Mouse (Mus musculus): Measurements from ENCODE around the gene Prl2c3. TPM values are rescaled to one million over a fixed set of nuclear protein-coding genes. Genes with fewer than 3 reads are reported as not detected.
"Not testable (repeated sequence)": the region's sequence is repeated elsewhere in the genome, so short reads cannot be mapped to it uniquely, and the experiment has no call there.

Prl2c3 gene
- polyA plus RNA-seq (2015; fragmentation: Nextera tagmentation; extraction: Ambion mirVana) = not detected in 2 replicates

- ATAC-seq (replicated peaks) = not testable (repeated sequence)
These were observed at the start of gene Prl2c3 for GRCm38 (mm10) chr13:12799979-12800378. Gene Prl2c3, minus strand, starts transcription at chr13:12800079.

GRCm38 (mm10) chr13:12848254-12848653 is 48.4 kb upstream of the Prl2c3 start:
- peak; percentile 48; the same call in 1 of the 2 replicates for ATAC-seq (replicated peaks)
- H3K27me3 ChIP-seq; H3K4me2 ChIP-seq (replicated peaks); H3K9ac ChIP-seq (replicated peaks); H3K36me3 ChIP-seq; H3K27ac ChIP-seq (replicated peaks); H3K4me3 ChIP-seq; H3K4me1 ChIP-seq: not testable (repeated sequence)
- WGBS = 77% methylated on average over 4 of the region's 4 CpGs
- H3K9me3 ChIP-seq = peaks cover 41% of the 10 kb centered on the region

More at GRCm38 (mm10) chr13:12799979-12800378, at the start of gene Prl2c3:
- H3K27me3 ChIP-seq; H3K4me2 ChIP-seq (replicated peaks); H3K9ac ChIP-seq (replicated peaks); H3K4me1 ChIP-seq; H3K4me3 ChIP-seq; H3K27ac ChIP-seq (replicated peaks); H3K36me3 ChIP-seq: not testable (repeated sequence)
- 67% methylated on average over 3 of the region's 3 CpGs for WGBS
- peaks cover 20% of the 10 kb centered on the region for H3K9me3 ChIP-seq

GRCm38 (mm10) chr13:12844701-12845100 is 44.8 kb upstream of the Prl2c3 start:
- peaks cover 53% of the 10 kb centered on the region for H3K9me3 ChIP-seq
- not testable (repeated sequence) for H3K4me2 ChIP-seq (replicated peaks); H3K4me3 ChIP-seq; H3K27me3 ChIP-seq; H3K27ac ChIP-seq (replicated peaks); H3K4me1 ChIP-seq; H3K36me3 ChIP-seq; H3K9ac ChIP-seq (replicated peaks)
- 91% methylated on average over 1 of the region's 1 CpGs for WGBS
- 0 out of 2 replicates have a peak, but pooled peaks have one; percentile 19 for ATAC-seq (replicated peaks)

DNA sequence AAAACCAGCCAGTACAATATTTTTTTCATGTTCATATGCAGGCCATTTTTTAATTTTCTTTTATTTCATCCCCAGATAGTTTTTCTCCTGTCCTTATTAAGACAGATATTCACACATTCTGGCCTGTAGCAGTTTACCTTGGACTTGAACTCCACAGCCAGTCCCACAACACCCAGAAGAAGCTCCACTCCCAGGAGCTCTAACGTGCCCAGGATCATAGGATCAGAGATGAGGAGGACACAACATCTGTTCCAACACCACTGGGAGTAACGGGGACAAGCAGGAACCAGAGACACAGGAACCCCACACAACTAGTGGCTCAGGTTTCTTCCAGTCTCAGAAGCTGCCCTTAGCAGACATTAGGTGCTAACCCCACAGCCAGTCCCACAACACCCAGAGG is 37.7 kb upstream of the Prl2c3 start:
- not testable (repeated sequence) for ATAC-seq (replicated peaks)
- WGBS = 78% methylated on average over 2 of the region's 2 CpGs

DNA sequence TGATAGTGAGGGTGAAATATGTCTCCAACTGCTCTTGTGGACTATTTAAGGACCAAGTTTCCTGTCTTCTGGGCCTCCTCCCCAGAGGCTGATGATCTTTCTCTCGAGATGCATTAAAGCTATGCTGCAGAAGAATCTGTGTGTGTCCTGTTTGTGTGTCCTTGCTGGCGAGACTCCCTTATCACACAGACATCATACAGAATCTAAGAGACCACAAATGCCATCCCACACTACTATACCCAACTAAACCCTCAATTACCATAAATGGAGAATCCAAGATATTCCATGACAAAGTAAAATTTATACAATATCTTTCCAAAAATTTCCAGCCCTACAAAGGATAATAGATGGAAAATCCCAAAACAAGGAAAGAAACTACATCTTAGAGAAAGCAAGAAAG is 31.9 kb upstream of the Prl2c3 start:
- no peak for ATAC-seq (replicated peaks)
- no peak overlapping the region for H3K4me2 ChIP-seq (replicated peaks)
- H3K36me3 ChIP-seq = no peaks in the 10 kb centered on the region
- H3K9ac ChIP-seq (replicated peaks) = no peak overlapping the region
- H3K4me3 ChIP-seq = no peak overlapping the region
- H3K27ac ChIP-seq (replicated peaks) = no peak overlapping the region
- no peaks in the 10 kb centered on the region for H3K4me1 ChIP-seq
- H3K9me3 ChIP-seq = peaks cover 64% of the 10 kb centered on the region
- H3K27me3 ChIP-seq = no peaks in the 10 kb centered on the region
- 77% methylated on average over 2 of the region's 2 CpGs for WGBS

More for the DNA sequence above, 37.7 kb upstream of the Prl2c3 start:
- H3K27ac ChIP-seq (replicated peaks); H3K4me3 ChIP-seq; H3K4me2 ChIP-seq (replicated peaks); H3K36me3 ChIP-seq; H3K4me1 ChIP-seq; H3K9ac ChIP-seq (replicated peaks); H3K27me3 ChIP-seq: not testable (repeated sequence)
- peaks cover 67% of the 10 kb centered on the region for H3K9me3 ChIP-seq

DNA sequence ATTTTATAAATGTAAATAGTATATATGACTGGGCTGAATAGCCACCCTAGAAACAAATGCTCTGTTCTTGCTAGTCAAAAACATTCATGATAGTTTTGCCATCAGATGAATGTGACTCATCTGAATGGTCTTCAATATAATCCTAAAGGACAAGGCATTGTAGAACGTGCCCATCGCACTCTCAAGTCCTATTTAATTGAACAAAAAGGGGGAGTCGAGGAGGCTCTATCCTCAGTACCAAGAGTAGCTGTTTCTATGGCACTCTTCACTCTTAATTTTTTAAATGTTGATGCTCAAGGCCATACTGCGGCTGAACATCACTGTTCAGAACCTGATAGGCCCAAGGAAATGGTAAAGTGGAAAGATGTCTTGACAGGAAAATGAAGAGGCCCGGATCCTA is 29.2 kb upstream of the Prl2c3 start:
- no peak overlapping the region for H3K9ac ChIP-seq (replicated peaks)
- H3K27ac ChIP-seq (replicated peaks) = no peak overlapping the region
- no peak for ATAC-seq (replicated peaks)
- no peaks in the 10 kb centered on the region for H3K27me3 ChIP-seq
- H3K4me2 ChIP-seq (replicated peaks) = no peak overlapping the region
- no peaks in the 10 kb centered on the region for H3K36me3 ChIP-seq
- WGBS = 84% methylated on average over 5 of the region's 5 CpGs
- H3K4me3 ChIP-seq = no peak overlapping the region
- H3K4me1 ChIP-seq = no peaks in the 10 kb centered on the region
- peaks cover 54% of the 10 kb centered on the region for H3K9me3 ChIP-seq

DNA sequence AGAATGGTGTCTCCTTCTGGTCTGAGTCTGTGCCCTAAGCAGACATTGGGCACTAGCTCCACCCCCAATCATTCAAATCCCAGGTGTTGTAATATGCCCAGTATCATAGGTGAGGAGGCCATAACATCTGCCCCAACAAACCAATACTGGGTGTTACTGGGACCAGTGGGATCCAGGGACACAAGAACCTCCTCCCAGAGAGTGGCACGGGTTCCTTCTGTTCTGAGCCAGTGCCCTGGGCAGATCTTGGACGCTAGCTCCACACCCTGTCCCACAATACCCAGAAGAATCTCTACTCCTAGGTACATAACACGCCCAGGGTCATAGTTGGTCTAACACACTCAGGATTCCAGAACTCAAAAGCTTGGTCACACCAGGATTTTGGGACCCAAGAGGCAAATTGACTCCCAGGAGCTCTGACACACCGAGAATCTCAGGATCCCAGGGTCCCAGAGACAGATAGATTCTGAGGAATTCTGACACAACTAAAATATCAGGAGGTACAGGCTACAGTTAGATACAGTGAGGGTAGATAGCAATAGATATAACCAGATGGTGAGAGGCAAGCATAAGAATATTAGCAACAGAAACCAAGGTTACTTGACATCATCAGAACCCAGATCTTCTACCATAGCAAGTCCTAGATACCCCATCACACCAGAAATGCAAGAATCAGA is 24.8 kb upstream of the Prl2c3 start:
- not testable (repeated sequence) for ATAC-seq (replicated peaks); H3K4me3 ChIP-seq; H3K27ac ChIP-seq (replicated peaks); H3K27me3 ChIP-seq; H3K4me2 ChIP-seq (replicated peaks); H3K4me1 ChIP-seq; H3K36me3 ChIP-seq; H3K9ac ChIP-seq (replicated peaks)
- H3K9me3 ChIP-seq = peaks cover 47% of the 10 kb centered on the region
- WGBS = 69% methylated on average over 4 of the region's 4 CpGs

GRCm38 (mm10) chr13:12813734-12814424 is 14.0 kb upstream of the Prl2c3 start:
- H3K4me2 ChIP-seq (replicated peaks); H3K27ac ChIP-seq (replicated peaks); H3K9ac ChIP-seq (replicated peaks); H3K36me3 ChIP-seq; H3K4me1 ChIP-seq; ATAC-seq (replicated peaks); H3K27me3 ChIP-seq; H3K4me3 ChIP-seq: not testable (repeated sequence)
- 81% methylated on average over 5 of the region's 5 CpGs for WGBS
- H3K9me3 ChIP-seq = peaks cover 34% of the 10 kb centered on the region

DNA sequence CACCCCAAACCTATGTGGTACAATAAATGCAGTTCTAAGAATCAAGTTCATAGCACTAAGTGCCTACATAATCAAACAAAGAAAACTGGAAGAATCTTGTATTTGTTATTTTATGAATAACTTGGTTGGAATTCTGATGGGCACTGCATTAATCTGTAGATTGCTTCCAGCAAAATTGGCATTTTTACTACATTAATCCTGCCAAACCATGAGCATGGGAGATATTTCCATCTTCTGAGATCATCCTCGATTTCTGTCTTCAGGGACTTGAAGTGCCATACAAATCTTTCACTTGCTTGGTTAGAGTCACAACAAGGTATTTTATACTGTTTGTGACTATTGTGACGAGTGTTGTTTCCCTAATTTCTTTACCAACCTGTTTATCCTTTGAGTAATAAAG is 9.7 kb upstream of the Prl2c3 start:
- ATAC-seq (replicated peaks) = no peak
- Histone ChIP-seq H3K4me1 (no peaks in the 10 kb centered on the region), H3K4me3 (no peak overlapping the region), H3K27me3 (no peaks in the 10 kb centered on the region), H3K27ac (replicated peaks) (no peak overlapping the region), H3K36me3 (no peaks in the 10 kb centered on the region), H3K9ac (replicated peaks) (no peak overlapping the region), H3K9me3 (peaks cover 29% of the 10 kb centered on the region), H3K4me2 (replicated peaks) (no peak overlapping the region)
- WGBS = 57% methylated on average over 2 of the region's 2 CpGs

GRCm38 (mm10) chr13:12808793-12809512 is 9.1 kb upstream of the Prl2c3 start:
- H3K27ac ChIP-seq (replicated peaks); H3K4me1 ChIP-seq; H3K4me3 ChIP-seq; ATAC-seq (replicated peaks); H3K27me3 ChIP-seq; H3K9ac ChIP-seq (replicated peaks); H3K4me2 ChIP-seq (replicated peaks); H3K36me3 ChIP-seq: not testable (repeated sequence)
- WGBS = 68% methylated on average over 3 of the region's 3 CpGs
- peaks cover 29% of the 10 kb centered on the region for H3K9me3 ChIP-seq

DNA sequence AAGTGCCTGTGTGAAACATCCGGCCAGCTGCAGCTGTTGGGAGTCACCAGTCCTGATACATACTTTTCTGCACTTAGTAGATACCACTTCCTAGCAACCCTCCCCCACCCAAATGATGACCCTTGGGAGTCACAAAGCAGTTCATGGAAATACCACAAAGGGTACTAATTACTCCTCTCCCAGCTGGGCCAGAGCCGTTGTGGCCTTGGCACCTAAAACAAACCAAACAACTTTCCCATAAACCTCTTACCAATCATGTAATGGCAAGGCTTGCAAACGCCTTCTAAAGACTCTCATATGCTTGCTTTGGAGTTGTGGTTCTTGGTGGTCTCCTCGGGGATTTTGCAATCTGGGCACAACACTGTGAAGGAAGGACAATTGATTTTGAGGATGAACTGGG is 6.6 kb upstream of the Prl2c3 start:
- WGBS = 60% methylated on average over 4 of the region's 4 CpGs
- H3K9me3 ChIP-seq = peaks cover 22% of the 10 kb centered on the region
- not testable (repeated sequence) for H3K27ac ChIP-seq (replicated peaks); ATAC-seq (replicated peaks); H3K36me3 ChIP-seq; H3K4me1 ChIP-seq; H3K27me3 ChIP-seq; H3K9ac ChIP-seq (replicated peaks); H3K4me3 ChIP-seq; H3K4me2 ChIP-seq (replicated peaks)

DNA sequence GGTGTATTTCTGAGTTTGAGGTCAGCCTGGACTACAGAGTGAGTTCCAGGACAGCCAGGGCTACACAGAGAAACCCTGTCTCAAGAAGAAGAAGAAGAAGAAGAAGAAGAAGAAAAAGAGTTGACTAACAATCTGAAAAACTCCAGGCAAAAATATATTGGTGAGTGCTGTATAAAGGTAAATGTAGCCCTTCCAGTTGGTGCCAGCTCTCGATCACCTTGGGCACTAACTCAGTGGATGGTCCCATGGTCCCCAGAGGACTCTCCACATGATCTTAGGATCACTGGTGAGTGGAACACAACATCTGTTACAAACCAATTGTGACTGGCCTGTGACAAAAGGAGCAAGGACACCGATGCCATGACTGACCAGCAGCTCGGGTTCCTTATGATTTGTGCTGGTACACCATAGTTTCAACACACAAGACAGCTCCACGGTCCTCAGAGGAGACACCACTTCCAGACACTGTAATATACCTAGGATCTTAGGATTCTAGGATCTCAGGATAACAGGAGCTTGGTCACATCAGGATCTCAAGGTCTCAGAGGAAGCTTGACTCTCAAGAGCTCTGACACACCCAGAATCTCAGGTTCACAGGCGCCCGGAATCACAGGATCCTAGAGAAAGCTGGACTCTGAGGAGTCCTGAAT is 30.3 kb downstream of the Prl2c3 start:
- H3K27me3 ChIP-seq; ATAC-seq (replicated peaks); H3K27ac ChIP-seq (replicated peaks); H3K9me3 ChIP-seq; H3K4me3 ChIP-seq; H3K9ac ChIP-seq (replicated peaks); H3K4me1 ChIP-seq; H3K36me3 ChIP-seq; H3K4me2 ChIP-seq (replicated peaks): not testable (repeated sequence)
- WGBS = 81% methylated on average over 6 of the region's 6 CpGs
